Mouse (Mus musculus) right cerebral cortex, postnatal 10 days (tissue): Measurements from ENCODE around the gene Usp44.

Source experiments
- DNase-seq, 2 experiments: peaks; one replicate each; pipeline ENCODE4 v3.0.0; 2021; ENCODE audit warnings: low spot score in 2 of 2

Gene Usp44

DNA sequence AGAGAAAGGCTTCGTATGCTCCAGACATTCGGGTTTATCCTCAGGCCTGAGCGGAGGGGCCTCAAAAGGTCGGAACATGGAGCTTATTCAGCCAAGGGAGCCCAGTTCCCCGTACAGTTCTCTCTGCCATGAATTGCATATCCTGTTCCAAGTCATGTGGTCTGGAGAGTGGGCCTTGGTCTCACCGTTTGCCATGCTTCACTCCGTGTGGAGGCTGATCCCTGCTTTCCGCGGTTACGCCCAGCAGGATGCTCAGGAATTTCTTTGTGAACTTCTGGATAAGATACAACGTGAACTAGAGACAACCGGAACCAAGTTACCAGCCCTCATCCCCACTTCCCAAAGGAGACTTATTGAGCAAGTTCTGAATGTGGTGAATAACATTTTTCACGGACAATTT is 15.4 kb downstream of the Usp44 start:
- DNase-seq = no peak

DNA sequence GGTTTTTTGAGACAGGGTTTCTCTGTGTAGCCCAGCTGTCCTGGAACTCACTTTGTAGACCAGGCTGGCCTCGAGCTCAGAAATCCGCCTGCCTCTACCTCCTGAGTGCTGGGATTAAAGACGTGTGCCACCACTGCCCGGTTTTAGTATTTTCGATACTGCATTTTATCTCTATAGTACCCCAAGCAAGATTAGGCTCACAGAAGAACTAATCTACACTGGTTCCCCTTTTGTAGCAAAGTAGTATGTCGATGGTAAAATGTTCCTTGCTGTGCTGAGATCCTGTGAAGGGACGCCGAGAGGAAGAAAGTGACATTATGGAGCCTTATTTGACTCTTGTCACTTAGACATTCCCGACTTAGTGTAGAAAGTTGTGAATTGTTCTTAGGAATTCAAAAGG is 23.8 kb downstream of the Usp44 start:
- no peak for DNase-seq

DNA sequence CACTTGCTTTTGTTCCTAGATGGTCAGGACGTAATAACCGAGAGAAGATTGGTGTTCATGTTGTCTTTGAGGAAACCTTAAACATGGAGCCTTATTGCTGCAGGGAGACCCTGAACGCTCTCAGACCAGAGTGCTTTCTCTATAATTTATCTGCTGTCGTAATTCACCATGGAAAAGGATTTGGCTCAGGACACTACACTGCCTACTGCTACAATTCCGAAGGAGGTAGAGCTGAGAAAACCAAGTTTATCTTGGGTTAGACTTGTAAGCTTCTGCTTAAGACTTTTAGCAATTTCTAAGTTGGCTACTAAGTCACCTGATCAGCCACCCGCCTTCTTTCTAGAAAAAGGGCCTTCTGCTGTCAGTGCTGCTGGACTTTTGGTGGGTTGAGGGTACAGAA is 24.7 kb downstream of the Usp44 start:
- no peak for DNase-seq

DNA sequence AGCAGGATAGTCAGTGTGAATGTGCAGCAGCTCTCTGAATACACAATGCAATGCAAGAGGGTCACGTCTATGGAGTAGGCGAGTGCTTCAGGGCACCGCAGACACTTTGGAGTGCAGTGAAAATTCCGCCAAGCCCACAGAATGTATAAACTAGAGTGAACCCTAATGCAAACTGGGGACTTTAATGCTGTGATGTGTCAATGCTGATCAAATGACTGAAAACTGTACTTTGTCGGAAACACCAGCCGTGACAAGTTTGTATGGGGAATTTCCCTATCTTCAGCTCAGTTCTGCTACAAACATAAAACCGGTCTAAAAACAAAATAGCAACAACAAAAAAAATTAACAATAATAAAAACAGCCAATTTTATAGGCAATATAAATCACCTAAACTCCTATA is 37.0 kb downstream of the Usp44 start:
- DNase-seq = no peak

DNA sequence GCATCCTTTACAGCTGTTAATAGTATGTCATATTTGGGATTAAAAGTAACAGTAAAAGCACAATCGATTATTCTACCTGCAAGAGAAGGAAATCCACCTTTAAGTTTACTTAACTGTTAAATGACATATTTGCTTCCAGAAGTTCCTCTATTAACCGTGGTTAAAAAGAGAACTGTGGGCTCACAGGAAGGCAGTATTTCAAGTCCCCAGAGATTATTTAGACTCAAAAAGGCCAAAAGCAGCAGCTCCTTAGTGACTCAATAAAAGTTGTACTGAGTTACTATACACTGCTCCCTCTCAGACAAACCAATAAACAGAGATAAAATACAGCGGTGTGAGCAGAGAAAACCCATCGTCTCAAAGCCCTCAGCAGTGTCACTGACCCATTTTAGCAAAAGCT is 37.5 kb downstream of the Usp44 start:
- DNase-seq = no peak

DNA sequence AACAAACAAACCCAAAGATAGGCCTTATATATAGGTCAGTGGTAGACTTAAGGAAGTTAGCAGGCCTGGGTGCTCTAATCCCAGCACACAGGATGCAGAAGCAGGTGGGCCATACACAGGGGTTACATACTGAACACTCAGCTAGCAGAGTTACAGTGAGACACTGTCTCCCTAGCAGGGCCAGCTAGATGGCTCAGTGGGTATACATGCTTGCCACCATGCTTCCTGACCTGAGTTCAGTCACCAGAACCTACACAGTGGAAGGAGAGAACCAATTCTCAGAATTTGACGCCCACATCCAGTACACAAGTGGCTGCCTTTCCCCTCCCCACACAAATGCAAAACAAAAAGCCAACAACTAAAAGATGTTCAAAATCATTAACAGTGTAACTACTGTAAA is 45.4 kb downstream of the Usp44 start:
- no peak for DNase-seq

DNA sequence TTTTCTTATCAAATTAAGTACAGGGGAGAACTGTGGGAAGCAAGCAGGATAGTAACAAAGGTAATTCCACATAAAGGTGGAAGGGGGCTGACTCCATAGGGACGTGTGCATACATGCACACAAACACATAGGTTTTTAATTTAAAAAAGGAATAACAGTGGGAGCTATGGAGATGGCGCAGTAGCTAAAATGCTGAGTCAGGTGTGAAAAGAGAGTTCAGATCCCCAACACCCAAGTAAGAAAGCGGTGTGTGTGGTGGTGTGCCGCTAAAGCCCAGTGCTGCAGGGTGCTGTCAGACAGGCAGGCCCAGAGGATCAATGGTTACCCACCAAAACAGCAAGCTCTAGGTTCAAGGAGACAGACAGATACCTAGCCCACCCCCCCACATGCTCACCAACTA is 47.4 kb downstream of the Usp44 start:
- DNase-seq = no peak

DNA sequence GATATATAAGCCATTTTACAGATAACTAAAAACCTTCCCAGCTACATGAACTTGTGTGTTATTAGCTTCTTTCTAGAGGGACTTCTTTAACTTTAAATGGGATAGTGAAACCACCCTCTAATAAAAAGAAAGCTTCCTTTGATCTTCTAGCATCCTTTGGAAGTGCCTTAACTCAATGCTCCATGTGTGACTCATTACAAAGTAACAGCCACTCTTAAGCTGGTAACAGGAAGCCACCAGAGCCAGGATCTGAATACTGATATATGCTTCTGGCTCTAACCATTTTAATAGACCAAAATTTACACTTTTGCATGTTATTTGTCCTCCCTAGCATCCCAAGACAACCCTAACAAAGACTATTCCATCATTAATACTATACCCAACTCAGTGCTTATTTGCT is 50.6 kb downstream of the Usp44 start:
- no peak for DNase-seq

DNA sequence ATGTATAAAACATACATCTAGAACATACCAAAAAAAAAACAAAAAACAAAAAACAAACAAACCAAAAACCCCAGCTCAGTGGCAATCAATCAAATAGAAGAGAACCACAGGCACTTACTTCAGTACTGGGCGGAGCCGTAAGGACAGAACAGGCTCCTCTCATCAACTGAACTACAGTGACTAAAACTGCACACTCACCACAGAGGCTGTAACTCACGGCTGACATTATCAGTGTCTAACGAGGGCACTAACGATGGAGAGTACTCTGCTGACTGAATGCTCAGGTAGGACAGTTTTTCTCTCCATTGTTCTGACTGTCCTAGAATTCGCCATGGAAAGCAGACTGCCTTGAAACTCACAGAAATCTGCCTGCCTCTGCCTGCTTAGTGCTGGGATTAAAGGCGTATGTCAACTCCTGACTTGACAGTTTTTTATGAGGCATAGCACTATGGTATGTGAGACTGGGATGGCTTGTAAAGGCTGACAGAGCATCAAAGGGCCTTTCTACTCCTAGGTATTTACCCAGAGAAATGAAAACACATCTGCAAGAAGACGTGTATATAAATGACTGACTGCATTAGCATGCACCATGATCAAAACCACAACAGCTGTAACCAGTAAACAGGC is 51.5 kb downstream of the Usp44 start:
- no peak for DNase-seq

DNA sequence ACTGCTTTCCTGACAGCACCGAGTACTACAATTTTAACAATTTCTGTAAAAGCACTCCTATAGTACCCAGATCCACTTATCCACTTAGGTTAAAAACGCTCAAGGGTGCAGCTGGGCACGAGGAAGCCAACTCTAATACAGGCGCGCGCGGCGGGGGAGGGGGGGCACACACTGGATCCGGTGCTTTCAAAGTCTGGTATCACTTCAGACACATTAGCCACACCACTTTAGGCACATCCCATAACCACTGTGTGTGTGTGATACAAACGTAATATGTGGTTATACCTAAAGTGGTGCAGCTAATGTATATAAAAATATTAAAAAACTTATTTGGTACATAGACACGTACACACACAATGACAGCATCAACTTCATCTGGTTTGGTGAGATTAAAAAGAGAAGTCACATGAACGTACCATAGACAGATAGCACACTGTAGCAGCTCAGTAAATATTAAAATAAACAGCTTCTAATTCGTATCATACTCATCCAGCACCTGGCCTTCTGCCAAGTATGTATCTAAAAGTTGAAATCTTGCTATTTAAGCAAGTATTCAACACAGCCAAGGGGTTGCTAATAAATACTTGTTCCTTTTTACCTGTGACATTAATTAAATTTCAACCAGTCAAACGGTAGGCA is 54.6 kb downstream of the Usp44 start:
- no peak for DNase-seq

DNA sequence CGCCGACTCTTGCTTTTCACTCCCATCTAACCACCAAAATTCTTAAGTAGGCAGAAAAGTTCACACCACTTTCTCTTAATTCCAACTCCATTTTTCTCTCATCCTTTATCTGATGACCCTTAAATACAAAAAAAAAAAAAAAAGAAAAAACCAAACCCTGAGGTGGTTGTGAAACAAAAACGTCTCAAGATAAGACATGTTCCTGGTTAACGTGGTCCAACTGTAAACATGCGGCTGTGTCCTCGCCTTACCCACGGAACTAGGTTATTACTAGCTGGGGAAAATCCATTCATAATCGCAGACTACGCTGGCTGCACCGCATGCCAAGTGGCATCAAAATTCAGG is 57.2 kb downstream of the Usp44 start:
- no peak for DNase-seq

DNA sequence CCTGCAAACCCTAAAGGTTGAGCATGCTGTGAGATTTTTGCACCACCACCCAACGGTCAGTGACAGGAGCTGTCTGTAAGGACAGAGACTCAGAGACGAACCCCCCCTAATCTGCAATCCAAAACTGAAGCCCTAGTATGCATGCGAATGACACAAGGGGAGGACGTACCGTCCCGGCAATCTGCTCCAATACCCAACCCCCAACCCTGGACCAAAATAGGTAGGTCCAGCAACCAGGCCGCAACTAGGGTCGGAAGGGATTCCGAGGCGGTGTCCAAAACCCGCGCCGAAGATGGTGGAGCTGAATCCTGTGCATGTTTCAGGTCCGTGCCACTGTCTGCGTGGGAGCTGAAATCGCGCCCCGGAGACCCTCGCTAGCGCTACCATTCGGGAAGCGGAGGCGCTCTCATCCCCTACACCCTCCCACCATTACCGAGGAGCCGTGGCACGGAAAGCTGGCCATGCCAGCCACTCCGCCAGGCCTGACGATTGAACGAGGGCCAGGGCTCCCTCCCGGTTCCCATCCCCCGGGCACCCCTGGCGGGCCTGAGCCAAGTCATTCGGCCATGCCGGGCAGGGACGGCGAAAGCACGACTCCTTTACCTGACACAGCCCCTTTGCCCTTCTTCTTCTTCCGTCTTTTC is 57.7 kb downstream of the Usp44 start:
- peak; percentile 55 to 61 for DNase-seq

DNA sequence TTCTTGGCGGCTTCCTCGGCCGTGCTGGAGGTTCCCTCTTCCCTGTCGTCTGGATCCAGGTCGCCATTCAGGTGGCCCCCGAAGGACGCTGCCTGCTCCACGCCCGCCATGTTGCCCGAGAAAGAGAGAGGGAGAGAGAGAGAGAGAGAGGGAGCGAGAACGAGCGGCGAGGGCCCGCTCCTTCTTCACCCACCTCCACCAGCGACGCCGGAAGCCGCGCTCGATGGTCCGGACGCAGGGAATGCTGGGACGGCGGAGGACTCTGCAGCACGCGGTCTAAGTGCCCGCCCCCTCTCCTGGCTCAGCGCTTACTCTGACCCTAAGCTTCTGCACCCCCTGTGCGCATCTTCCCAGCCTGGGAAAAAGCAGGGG is 58.2 kb downstream of the Usp44 start:
- peak; percentile 94 for DNase-seq

DNA sequence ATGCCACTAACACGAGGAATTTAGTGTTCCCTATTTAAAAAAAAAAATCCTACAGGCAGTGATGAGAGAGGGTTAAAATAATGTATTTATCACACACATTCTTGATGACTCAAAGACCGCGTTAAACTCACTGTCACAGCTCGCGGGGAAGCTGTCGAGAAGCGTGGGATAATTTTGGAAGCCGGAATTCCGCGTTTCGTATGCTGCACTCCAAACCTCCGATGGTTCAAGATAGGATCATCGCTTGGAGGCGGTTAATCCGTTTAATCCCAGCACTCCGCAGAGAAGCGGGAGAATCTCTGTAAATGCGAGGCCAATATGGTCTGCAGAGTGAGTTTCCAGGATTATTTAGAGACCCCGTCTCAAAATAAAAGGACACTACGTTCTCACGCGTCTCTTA is 58.6 kb downstream of the Usp44 start:
- DNase-seq = peak; percentile 63 to 73

DNA sequence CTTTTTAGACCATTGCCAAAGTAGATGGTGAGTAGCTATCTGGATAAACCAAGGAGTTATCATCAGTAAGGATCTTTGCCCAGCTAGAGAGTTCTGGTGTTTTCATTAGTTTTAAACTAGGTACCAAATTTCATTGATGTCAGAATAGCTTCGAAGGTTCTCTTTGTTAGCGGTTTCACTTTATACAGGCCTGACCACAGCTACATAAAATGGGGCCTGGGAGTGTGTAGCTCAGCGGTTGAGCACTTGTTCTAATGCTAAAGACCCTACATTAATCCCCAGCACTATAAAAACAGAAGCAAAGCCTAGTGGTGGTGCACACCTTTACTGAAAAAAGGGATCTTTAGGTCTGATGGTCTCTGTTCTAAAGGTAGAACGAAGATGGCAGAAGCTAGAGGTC is 59.2 kb downstream of the Usp44 start:
- no peak for DNase-seq

DNA sequence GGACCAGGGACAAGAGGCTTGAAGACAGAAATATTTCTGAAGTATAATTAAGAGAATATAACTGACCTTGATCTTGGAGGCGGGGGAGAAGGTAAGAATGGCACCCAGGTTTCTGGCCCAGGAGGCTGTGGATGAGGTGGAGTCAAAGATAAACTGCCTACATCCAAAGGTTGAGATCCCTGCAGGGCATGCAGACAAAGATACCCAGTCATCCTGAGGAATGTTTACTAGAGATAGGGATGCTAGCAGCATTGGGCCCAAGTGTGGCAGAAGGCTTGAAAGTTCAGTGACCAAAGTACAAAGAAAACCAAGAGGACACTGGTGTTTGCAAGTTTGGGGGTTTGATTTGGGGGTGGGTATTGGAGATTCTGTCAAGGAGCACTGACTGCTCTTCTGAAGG is 59.7 kb downstream of the Usp44 start:
- no peak for DNase-seq

DNA sequence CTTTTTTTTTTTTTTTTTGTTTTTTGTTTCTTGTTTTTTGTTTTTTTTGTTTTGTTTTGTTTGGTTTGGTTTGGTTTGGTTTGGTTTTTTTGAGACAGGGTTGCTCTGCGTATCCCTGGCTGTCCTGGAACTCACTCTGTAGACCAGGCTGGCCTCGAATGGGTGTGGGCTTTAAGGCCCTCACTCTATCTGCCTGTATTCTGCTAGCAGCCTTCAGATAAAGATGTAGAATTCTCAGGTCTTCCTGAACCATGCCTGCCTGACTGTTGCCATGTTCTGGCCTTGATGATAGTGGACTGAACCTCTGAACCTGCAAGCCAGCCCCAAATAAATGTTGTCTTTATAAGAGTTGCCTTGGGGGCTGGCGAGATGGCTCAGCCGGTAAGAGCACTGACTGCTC is 61.2 kb downstream of the Usp44 start:
- no peak for DNase-seq

DNA sequence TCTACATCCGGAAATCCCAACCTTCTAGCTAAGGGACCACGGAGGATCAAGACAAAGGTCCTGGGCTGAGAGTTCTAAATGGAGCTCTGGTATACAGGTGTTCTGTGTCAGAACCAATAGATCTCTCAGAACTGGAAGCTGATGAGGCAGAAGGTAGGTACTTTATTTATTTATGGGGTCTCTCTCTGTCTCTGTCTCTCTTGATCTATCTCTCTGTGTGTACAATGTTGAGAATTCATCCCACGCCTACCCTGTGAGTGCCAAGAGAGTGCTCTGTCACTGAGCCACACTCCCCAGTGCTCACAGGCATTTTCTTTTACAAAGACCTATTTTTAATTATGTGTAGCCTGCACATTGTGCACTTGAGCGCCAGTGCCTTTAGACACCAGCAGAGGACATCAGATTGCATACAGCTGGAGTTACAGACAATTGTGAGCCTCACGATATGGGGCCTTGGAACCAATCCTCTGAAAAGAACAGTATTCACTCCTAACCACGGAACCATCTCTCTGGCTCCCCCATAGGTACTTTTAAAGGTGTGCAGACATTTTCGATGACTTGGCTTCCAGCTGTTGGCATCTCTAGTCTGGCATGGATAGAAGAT is 65.8 kb downstream of the Usp44 start, which contains the start of gene Metap2:
Gene Metap2 (minus strand): TSS at position 51 of the 604 bp plus-strand sequence.
- DNase-seq = no peak

DNA sequence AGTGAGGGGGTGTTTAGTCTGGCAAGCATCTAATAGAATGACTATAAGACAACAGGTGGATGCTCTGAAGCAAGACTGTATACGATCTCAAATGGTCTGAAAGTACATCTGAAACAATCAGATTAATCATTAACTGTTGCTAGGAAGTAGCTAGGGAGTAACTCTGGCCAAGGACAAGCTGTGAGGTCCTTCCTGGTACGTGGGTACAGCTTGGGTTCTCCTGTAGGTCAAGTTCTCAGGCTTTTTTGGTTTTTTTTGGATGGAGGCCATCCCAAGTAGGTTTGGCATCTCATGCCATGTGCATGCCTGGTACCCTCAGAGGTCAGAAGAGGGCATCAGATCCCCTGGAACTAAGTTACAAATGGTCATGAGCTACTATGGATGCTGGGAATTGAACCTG is 67.9 kb downstream of the Usp44 start:
- no peak for DNase-seq

DNA sequence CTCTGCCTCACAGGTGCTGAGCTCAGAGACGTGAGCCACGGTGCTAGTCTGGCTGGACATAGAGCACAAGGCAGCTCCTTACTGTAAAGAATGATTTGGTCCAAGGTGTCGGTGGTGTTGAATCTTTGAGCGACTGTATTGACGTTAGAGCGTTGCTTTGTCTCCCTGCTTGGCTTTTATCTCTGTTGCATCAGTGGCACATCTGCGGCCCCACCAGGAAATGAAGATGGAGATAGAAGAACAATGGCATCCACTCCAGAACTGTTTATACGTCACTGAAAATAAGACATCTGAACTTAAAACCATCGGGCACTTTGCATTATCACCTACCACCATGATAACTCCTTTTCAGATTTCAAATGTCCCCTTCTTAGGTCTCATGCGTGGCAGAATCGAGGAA is 68.6 kb downstream of the Usp44 start:
- DNase-seq = no peak

DNA sequence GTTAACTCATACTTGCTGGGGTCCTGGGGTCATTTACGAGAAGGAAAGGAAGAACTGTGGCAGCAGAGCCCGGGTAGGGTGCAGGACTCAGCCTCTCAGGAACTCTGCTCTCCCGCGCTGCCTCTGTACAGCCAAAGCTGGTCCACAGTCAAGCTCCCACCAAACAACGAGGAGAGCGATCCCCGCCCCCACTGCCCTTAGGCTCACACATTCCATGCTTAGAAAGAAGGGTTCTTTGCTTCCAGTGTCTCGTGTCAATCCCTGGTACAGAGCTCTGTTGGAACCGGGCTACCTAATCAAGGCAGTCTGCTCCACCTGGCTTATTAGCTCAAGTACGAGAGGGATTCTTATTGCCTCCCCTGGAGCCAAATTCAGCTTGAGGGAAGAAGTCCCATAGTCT is 76.0 kb downstream of the Usp44 start:
- DNase-seq = no peak
